Mouse (Mus musculus) left cerebral cortex, adult 11 months (tissue): ENCODE data around the gene Edem3.

Experiments
- DNase-seq: peaks from one replicate; pipeline ENCODE4 v3.0.0; 2022; ENCODE audit warnings: low spot score

The Edem3 gene

DNA sequence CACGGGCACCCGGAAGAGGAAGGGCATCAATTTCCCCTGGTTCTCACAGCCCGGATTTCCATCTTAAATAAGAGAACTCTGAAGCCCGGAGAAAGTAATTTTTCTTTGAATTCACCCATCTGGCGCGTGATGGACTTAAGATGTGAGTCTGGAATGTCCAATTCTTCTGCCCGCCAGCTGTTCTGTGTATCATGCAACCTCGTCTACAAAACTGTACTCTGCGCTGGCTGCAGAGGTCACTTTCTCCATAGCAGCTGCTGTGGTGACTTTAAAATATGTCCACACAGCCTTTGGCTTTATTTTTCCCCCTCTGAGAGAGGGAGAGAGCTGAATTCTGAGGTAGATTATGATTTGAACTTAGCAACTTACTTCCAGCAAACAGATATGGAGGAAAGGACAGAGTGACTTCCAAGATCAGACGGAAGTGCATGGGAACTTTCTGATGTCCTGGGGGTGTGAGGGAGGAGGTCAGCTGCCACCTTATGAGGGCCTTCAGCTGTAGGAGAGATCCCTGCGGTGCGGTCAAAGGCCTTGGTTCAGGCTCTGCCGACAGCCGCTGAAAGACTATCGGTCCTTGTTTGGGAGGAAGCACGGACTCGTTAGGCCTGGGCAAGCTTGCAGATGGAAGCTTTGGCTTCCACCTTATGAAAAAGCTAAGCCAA lies 108.1 kb downstream of the Edem3 start:
- no peak for DNase-seq

DNA sequence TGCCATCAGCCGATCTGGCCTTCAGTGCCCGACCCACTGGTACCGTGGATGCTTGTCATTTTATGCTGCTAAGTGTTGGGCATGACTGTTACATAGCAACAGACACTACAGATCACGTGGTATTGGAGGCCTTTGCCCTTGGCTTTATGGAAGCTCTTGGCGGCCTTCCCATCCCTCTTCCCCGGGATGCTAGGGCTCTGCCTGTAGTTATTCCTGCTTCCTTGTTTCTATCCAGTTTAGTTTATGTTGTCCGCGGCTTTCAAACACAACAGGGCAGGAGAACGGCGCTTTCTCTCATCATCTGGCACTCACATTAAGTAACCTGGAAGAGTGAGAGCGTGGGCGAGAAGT lies 108.6 kb downstream of the Edem3 start:
- no peak for DNase-seq

DNA sequence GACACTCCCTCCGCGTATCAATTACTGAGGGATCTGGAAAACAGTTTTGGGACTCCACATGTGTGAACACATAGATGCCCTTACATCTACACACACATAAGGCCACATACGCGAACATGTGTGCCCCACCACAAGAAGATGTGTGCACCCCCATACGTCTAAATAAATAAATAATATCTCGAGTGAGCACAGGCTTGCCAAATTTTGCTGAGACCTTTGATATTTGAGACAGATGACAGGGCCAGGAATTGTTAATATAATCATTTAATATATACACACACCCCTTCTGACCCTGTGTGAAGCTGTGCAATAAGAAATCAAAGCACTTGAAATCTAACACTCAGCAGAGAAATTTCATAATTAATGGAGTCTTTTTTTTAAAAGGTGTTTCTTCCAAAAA lies 109.2 kb downstream of the Edem3 start:
- no peak for DNase-seq
